10 mouse cellular contexts compared by ENCODE assay signal in genomic region chr2:172241031-172241430, GRCm38 (mm10). TPM values are rescaled to one million over a fixed set of nuclear protein-coding genes. Genes with fewer than 3 reads are reported as not detected.
DNase-seq lines count a peak whose midpoint lies in the region; ATAC-seq lines count a peak whose summit lies in the region.
"Had no signal": no experiment of that assay in that cellular context is flagged by ENCODE, and none has a peak within 500 bp of the region (broad histone marks: within the 10 kb centered on the region; RNA-seq: fewer than 3 reads in every experiment).

No protein-coding gene starts in this region.

- peak; percentile 52 for DNase-seq in kidney, adult 18-20 months
- peak; percentile 78 for DNase-seq in adrenal gland, postnatal 14 days
- DNase-seq in ovary, postnatal 14 days (ENCODE audit: low spot score), result peak; percentile 50
- no peak for DNase-seq in cerebellum, adult 9-10 months
- no peak for DNase-seq in spleen, adult 12 weeks (ENCODE audit: low spot score)
- no peak for DNase-seq in layer of hippocampus, adult 8-10 months (ENCODE audit: low spot score in 2 of 2)

- no peak overlapping the region for H3K27ac ChIP-seq in kidney, embryonic 14.5 days (ENCODE audit: low read depth, low read length)
- H3K27ac ChIP-seq in kidney, embryonic 16.5 days (ENCODE audit: low read length), result no peak overlapping the region
- H3K27ac ChIP-seq: limb, embryonic 13.5 days had no signal

- no peaks in the 10 kb centered on the region for H3K9me3 ChIP-seq in kidney, embryonic 14.5 days (ENCODE audit: control insufficient read depth, low read length)
- no peaks in the 10 kb centered on the region for H3K9me3 ChIP-seq in kidney, embryonic 16.5 days (ENCODE audit: low read length)
- H3K9me3 ChIP-seq: limb, embryonic 13.5 days had no signal

- H3K27me3 ChIP-seq in kidney, embryonic 14.5 days (ENCODE audit: control insufficient read depth, insufficient read depth, low read length), result no peaks in the 10 kb centered on the region
- H3K27me3 ChIP-seq in kidney, embryonic 16.5 days (ENCODE audit: insufficient read depth, low read length), result no peaks in the 10 kb centered on the region

- no peak overlapping the region for H3K9ac ChIP-seq in kidney, embryonic 14.5 days (ENCODE audit: low read depth, low read length)
- no peak overlapping the region for H3K9ac ChIP-seq in kidney, embryonic 16.5 days (replicated peaks; ENCODE audit: low read length)
- H3K9ac ChIP-seq: limb, embryonic 13.5 days had no signal

- no peak overlapping the region for H3K4me3 ChIP-seq in kidney, embryonic 14.5 days (ENCODE audit: low read length)
- H3K4me3 ChIP-seq in kidney, embryonic 16.5 days (ENCODE audit: low read length), result no peak overlapping the region
- H3K4me3 ChIP-seq: limb, embryonic 13.5 days had no signal

- H3K36me3 ChIP-seq in kidney, embryonic 14.5 days (ENCODE audit: control insufficient read depth, insufficient read depth, low read length), result no peaks in the 10 kb centered on the region
- no peaks in the 10 kb centered on the region for H3K36me3 ChIP-seq in kidney, embryonic 16.5 days (ENCODE audit: insufficient read depth, low read length)
- H3K36me3 ChIP-seq: limb, embryonic 13.5 days had no signal

- 12% methylated on average over 5 of the region's 5 CpGs for WGBS in kidney, embryonic 14.5 days
- WGBS in kidney, embryonic 16.5 days, result 8% methylated on average over 5 of the region's 5 CpGs

- no peak for ATAC-seq in kidney, embryonic 14.5 days (ENCODE audit: low FRiP score, low TSS enrichment)
- peak; percentile 49; the same call in 1 of the 2 replicates for ATAC-seq in kidney, embryonic 16.5 days (ENCODE audit: low FRiP score, low TSS enrichment)

- H3K4me1 ChIP-seq in kidney, embryonic 14.5 days (ENCODE audit: control insufficient read depth, insufficient read depth, low read length), result no peaks in the 10 kb centered on the region
- H3K4me1 ChIP-seq in kidney, embryonic 16.5 days (ENCODE audit: insufficient read depth, low read length), result no peaks in the 10 kb centered on the region
- H3K4me1 ChIP-seq: limb, embryonic 13.5 days had no signal

- no peak overlapping the region for H3K4me2 ChIP-seq in kidney, embryonic 14.5 days (replicated peaks; ENCODE audit: low read depth, low read length)
- H3K4me2 ChIP-seq in kidney, embryonic 16.5 days (replicated peaks; ENCODE audit: low read depth, low read length), result no peak overlapping the region
- H3K4me2 ChIP-seq: limb, embryonic 13.5 days had no signal

RNA-seq across cellular contexts. Expression of gene Mc3r, which starts 7.3 kb away (rescaled TPM):
- polyA plus RNA-seq in kidney, embryonic 14.5 days (2014; fragmentation: Nextera tagmentation; extraction: Ambion mirVana), result not detected in 2 replicates
- not detected in 2 replicates for total RNA-seq in adrenal gland, postnatal 14 days (2021)
- not detected in 2 replicates for polyA plus RNA-seq in kidney, embryonic 16.5 days (2015; fragmentation: Nextera tagmentation; extraction: Ambion mirVana)
- total RNA-seq in layer of hippocampus, adult 8-10 months (2022), result under 1 TPM in 3 of 4 experiments, not detected in 1; 0.16 to 0.35 (median 0.22) TPM
- polyA plus RNA-seq: small intestine, adult 2 months had no signal

Comparison
In these comparisons a context has a peak if more than half of its experiments do, and no peak if none do; other contexts are left out.
1. DNase-seq: peak in kidney, adult 18-20 months (single experiment), adrenal gland, postnatal 14 days (single experiment) and ovary, postnatal 14 days (single experiment); none in cerebellum, adult 9-10 months (single experiment), spleen, adult 12 weeks (single experiment) and layer of hippocampus, adult 8-10 months (0 of 2).